Mouse (Mus musculus): Measurements from ENCODE around the gene Rnf133. TPM values are rescaled to one million over a fixed set of nuclear protein-coding genes. Genes with fewer than 3 reads are reported as not detected.

Rnf133 gene
- not detected for total RNA-seq (2023)

GRCm38 (mm10) chr6:23650205-23650604, at the start of gene Rnf133:
Gene Rnf133, minus strand, starts transcription at chr6:23650305.

GRCm38 (mm10) chr6:23655036-23655435, 4.9 kb upstream of the Rnf133 start, which contains the start of gene Rnf148:
Gene Rnf148, minus strand, starts transcription at chr6:23655136.

Other genes starting within 250 kb of the Rnf133 start
- gene Rnf148, start 4.8 kb upstream of the Rnf133 start, total RNA-seq (2023): not detected
- under 1 TPM in 1 of 2 experiments, not detected in 1; 0.20 TPM for gene Cadps2, start 189.1 kb upstream of the Rnf133 start, total RNA-seq (2023)

Measured in neutrophil, adult 83 days (primary cell).